ENCODE assay signal across 7 mouse cellular contexts in genomic region chr11:110498651-110499213, GRCm38 (mm10).
DNase-seq lines count a peak whose midpoint lies in the region; ATAC-seq and TF ChIP-seq lines count a peak whose summit lies in the region.

No protein-coding gene starts in this region.

- 40% methylated on average over 6 of the region's 6 CpGs for WGBS in lung, adult 2 months
- WGBS in liver, postnatal 0 days (ENCODE audit: insufficient replicate concordance): 27% methylated on average over 6 of the region's 6 CpGs

- no peak overlapping the region for H3K4me3 ChIP-seq in lung, adult 2 months (replicated peaks; ENCODE audit: extremely low read depth, low read depth, low read length)
- H3K4me3 ChIP-seq in liver, postnatal 0 days (ENCODE audit: low read depth, low read length): no peak overlapping the region

- no peak overlapping the region for H3K9ac ChIP-seq in liver, postnatal 0 days (replicated peaks)

- no peaks in the 10 kb centered on the region for H3K27me3 ChIP-seq in liver, postnatal 0 days (ENCODE audit: insufficient read depth, low read length)

- H3K4me2 ChIP-seq in liver, postnatal 0 days (ENCODE audit: low read depth, low read length): no peak overlapping the region

- H3K27ac ChIP-seq in liver, postnatal 0 days (ENCODE audit: low read depth): no peak overlapping the region

- no peaks in the 10 kb centered on the region for H3K4me1 ChIP-seq in lung, adult 2 months (ENCODE audit: control insufficient read depth, insufficient read depth, low read length)
- 0 out of 2 replicates have a peak, but pooled peaks cover 2% of the 10 kb centered on the region for H3K4me1 ChIP-seq in liver, postnatal 0 days (ENCODE audit: insufficient read depth)

- no peak for DNase-seq in lung, adult 2 months
- no peak for DNase-seq in lung, adult 18-20 months
- peak; percentile 3 for DNase-seq in T-cell, adult 2 months (ENCODE audit: low spot score)
- peak; percentile 12 for DNase-seq in embryo, embryonic 9.5 days (ENCODE audit: extremely low spot score)
- DNase-seq in heart, postnatal 25 days (ENCODE audit: low spot score): peak; percentile 6
- peak; percentile 26 for DNase-seq in liver, postnatal 0 days
- DNase-seq in urinary bladder, adult 18-20 months (ENCODE audit: low spot score in 2 of 2): no peak

- intact Hi-C loops in heart, postnatal 25 days (cut with DNase I): loop anchor here (1.0 to 5.0 kb wide), 3 partner anchors 544 to 1034 kb away; no protein-coding TSS in a partner anchor

- no peak for TF ChIP-seq POLR2A in lung, adult 2 months (IDR thresholded peaks at IDR 0.05; ENCODE audit: borderline replicate concordance, extremely low read depth, low read depth, low read length)

- H3K9me3 ChIP-seq in liver, postnatal 0 days (ENCODE audit: low read length): no peaks in the 10 kb centered on the region

- TF ChIP-seq CTCF in lung, adult 2 months (IDR thresholded peaks at IDR 0.05; ENCODE audit: insufficient read depth, low read length): peak; percentile 48; the same call in 1 of the 2 replicates
- peak; percentile 80 for TF ChIP-seq CTCF in liver, postnatal 0 days (IDR thresholded peaks at IDR 0.05; ENCODE audit: low read depth)

- no peak for TF ChIP-seq EP300 in liver, postnatal 0 days (IDR thresholded peaks at IDR 0.05; ENCODE audit: low read depth)

- ATAC-seq in liver, postnatal 0 days: peak; percentile 52

- H3K36me3 ChIP-seq in liver, postnatal 0 days (replicated peaks; ENCODE audit: insufficient read depth, low read length): peaks cover 42% of the 10 kb centered on the region

Comparison
In these comparisons a context has a peak if more than half of its experiments do, and no peak if none do; other contexts are left out.
1. DNase-seq: peak in T-cell, adult 2 months (single experiment), embryo, embryonic 9.5 days (single experiment), heart, postnatal 25 days (single experiment) and liver, postnatal 0 days (single experiment); none in lung, adult 2 months (single experiment), lung, adult 18-20 months (0 of 2) and urinary bladder, adult 18-20 months (0 of 2).